Mouse (Mus musculus) bone marrow macrophage, adult 2 months (primary cell): ENCODE data around the gene Pcdh9. TPM values are rescaled to one million over a fixed set of nuclear protein-coding genes. Genes with fewer than 3 reads are reported as not detected.

ENCODE experiments used
- H3K27ac ChIP-seq: 2 replicates; pipeline ENCODE4 v1.5.1; 2012; ENCODE audit warnings: low read depth, low read length; ENCODE audit not compliant: insufficient read depth
- H3K4me1 ChIP-seq: 2 replicates; pipeline ENCODE4 v1.6.1; 2012; ENCODE audit warnings: low read length; ENCODE audit not compliant: control insufficient read depth, insufficient read depth
- H3K4me3 ChIP-seq: 2 replicates; pipeline ENCODE4 v1.5.1; 2012; ENCODE audit warnings: mild to moderate bottlenecking, low read length, moderate library complexity; ENCODE audit not compliant: insufficient read depth
- CTCF ChIP-seq: IDR thresholded peaks from 2 replicates; pipeline ENCODE4 v1.5.1; 2012; ENCODE audit warnings: low read depth, mild to moderate bottlenecking, low read length, moderate library complexity
- POLR2A ChIP-seq: IDR thresholded peaks from 2 replicates; pipeline ENCODE4 v1.6.1; 2012; ENCODE audit warnings: mild to moderate bottlenecking, low read depth, low read length, borderline replicate concordance
- polyA plus RNA-seq: library from polyadenylated mRNA; stranded (reverse); fragments of >200 nt; gene quantifications from 2 replicates; pipeline ENCODE4 v1.2.4, GENCODE M21; 2012; ENCODE audit not compliant: missing spikeins, insufficient read depth, insufficient read length

Pcdh9 gene
- polyA plus RNA-seq, 1 experiment = not detected

GRCm38 (mm10) chr14:93349166-93349565, 541.3 kb downstream of the Pcdh9 start:
- H3K4me3 ChIP-seq = no peak overlapping the region
- H3K4me1 ChIP-seq = no peaks in the 10 kb centered on the region
- TF ChIP-seq POLR2A (no peak), CTCF (no peak)
- no peak overlapping the region for H3K27ac ChIP-seq

- Histone ChIP-seq H3K4me3 (no peak overlapping the region), H3K4me1 (no peaks in the 10 kb centered on the region), H3K27ac (no peak overlapping the region)
- TF ChIP-seq POLR2A (no peak), CTCF (no peak)
Measured at GRCm38 (mm10) chr14:93347031-93347430, 543.4 kb downstream of the Pcdh9 start.

- H3K4me3 ChIP-seq = no peak overlapping the region
- no peak overlapping the region for H3K27ac ChIP-seq
- TF ChIP-seq CTCF = no peak
- TF ChIP-seq POLR2A = no peak
- H3K4me1 ChIP-seq = no peaks in the 10 kb centered on the region
Measured at GRCm38 (mm10) chr14:93342781-93343180, 547.7 kb downstream of the Pcdh9 start.

GRCm38 (mm10) chr14:93341390-93341789, 549.1 kb downstream of the Pcdh9 start:
- Histone ChIP-seq H3K4me1 (no peaks in the 10 kb centered on the region), H3K4me3 (no peak overlapping the region), H3K27ac (no peak overlapping the region)
- TF ChIP-seq CTCF (no peak), POLR2A (no peak)

GRCm38 (mm10) chr14:93329247-93329646, 561.2 kb downstream of the Pcdh9 start:
- H3K27ac ChIP-seq = no peak overlapping the region
- TF ChIP-seq POLR2A = no peak
- TF ChIP-seq CTCF = no peak
- H3K4me3 ChIP-seq = no peak overlapping the region
- no peaks in the 10 kb centered on the region for H3K4me1 ChIP-seq

- H3K4me3 ChIP-seq = no peak overlapping the region
- no peak for TF ChIP-seq POLR2A
- TF ChIP-seq CTCF = no peak
- H3K4me1 ChIP-seq = no peaks in the 10 kb centered on the region
- no peak overlapping the region for H3K27ac ChIP-seq
Measured at GRCm38 (mm10) chr14:93317393-93317792, 573.1 kb downstream of the Pcdh9 start.

- H3K4me1 ChIP-seq = no peaks in the 10 kb centered on the region
- no peak overlapping the region for H3K4me3 ChIP-seq
- TF ChIP-seq CTCF = no peak
- no peak for TF ChIP-seq POLR2A
- no peak overlapping the region for H3K27ac ChIP-seq
Measured at GRCm38 (mm10) chr14:93288361-93288760, 602.1 kb downstream of the Pcdh9 start.

GRCm38 (mm10) chr14:93287642-93288041, 602.8 kb downstream of the Pcdh9 start:
- TF ChIP-seq POLR2A = no peak
- TF ChIP-seq CTCF = no peak
- no peaks in the 10 kb centered on the region for H3K4me1 ChIP-seq
- H3K27ac ChIP-seq = no peak overlapping the region
- no peak overlapping the region for H3K4me3 ChIP-seq

GRCm38 (mm10) chr14:93285136-93285535, 605.3 kb downstream of the Pcdh9 start:
- TF ChIP-seq POLR2A (no peak), CTCF (no peak)
- H3K27ac ChIP-seq = no peak overlapping the region
- no peak overlapping the region for H3K4me3 ChIP-seq
- no peaks in the 10 kb centered on the region for H3K4me1 ChIP-seq

GRCm38 (mm10) chr14:93284009-93284408, 606.5 kb downstream of the Pcdh9 start:
- TF ChIP-seq CTCF (no peak), POLR2A (no peak)
- H3K4me3 ChIP-seq = no peak overlapping the region
- no peak overlapping the region for H3K27ac ChIP-seq
- H3K4me1 ChIP-seq = no peaks in the 10 kb centered on the region

GRCm38 (mm10) chr14:93275661-93276060, 614.8 kb downstream of the Pcdh9 start:
- H3K4me1 ChIP-seq = no peaks in the 10 kb centered on the region
- no peak overlapping the region for H3K4me3 ChIP-seq
- H3K27ac ChIP-seq = no peak overlapping the region
- TF ChIP-seq CTCF (no peak), POLR2A (no peak)
